Mouse (Mus musculus): ENCODE measurements around the gene Rrh.
"Not testable (repeated sequence)": the region's sequence is repeated elsewhere in the genome, so short reads cannot be mapped to it uniquely, and the experiment has no call there.

The Rrh gene

DNA sequence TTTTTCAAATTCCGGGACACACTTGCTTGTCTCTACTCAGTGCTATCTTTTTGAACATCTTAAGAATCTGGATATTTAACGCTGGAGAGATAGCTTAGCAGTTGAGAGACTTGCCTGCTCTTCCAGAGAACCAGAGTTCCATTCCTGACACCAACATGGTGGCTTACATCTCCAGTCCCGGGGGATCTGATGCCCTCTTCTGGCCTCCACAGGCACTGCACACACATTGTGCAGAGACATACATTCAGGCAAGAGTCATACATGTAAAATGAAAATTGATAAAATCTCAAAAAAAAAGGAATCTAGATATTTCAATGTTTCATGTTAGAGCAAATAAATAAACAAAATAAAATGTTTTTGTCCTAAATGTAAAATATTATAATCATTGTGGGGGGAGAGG, 39.6 kb downstream of the Rrh start:
- DNase-seq (ENCODE audit: low spot score): no peak

DNA sequence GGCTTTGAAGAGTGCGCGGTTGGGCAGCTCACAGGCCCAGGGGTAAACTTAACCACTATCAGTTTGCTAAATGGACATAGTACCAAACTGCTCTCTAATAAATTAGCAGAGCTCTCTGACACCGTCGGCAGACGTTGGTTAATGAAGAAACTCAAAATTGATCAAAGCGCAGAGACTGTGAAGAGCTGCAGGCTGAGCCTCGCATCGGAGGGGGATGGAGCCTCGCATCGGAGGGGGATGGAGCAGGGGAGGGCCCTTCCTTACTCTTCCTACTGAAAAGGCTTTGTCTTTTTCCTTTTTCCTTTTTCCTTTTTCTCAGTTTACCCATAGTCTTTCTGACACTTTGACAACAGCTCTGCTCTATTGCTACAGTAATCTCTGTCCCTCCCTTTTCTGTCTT, 41.0 kb downstream of the Rrh start:
- DNase-seq (ENCODE audit: low spot score): no peak

DNA sequence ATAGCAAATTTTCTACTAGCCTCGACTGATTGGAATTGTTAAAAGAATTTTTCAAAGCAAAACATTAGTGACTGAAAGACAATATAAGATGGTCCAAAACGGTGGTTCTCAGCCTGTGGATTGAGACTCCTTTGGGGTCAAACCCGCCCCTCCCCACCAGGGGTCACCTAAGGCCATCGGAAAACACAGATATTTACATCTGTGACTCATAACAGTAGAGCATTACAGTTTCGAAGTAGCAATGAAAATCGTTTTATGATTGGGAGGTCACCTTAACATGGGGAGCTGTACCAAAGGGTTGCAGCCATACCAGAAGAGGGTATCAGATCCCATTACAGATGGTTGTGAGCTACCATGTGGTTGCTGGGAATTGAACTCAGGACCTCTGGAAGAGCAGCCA, 51.2 kb downstream of the Rrh start:
- DNase-seq (ENCODE audit: low spot score): no peak

DNA sequence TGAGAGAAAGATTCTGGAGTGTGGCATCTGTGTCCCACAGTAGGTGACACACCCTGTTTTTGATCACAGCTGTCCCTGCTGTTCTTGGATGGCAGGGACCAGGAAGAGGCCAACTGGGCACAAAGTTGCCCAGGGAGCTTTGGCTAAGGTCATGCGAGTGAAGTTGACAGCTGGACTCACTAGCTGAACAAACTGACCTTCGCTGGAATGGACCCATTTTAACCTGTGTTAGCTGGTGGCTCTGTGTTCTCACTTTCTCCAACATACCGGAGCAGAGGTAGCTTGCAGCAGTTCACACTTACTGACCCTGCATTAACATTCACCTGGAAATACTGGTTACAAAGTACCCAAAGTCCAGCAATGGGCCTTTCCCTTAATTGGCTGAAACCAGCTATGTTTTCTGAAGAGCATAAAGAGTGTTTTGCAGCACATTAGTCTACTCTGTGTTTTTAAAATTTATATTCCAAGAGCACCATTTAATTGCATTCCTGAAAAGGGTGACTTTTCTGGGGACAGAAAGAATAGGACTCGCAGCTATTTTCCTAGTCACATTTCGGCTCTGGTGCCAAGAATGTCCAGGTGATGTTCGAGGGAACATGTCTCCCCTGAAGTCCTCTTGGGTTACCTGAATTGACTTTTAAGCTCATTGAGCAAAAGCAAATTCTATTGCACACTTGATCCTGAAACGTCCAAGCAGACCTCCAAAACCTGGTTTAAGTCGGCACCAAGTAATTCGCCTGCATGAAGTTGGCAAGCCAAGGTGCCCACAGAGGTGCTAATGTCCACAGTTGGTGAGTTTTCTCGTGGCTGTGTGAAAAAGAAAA, 55.2 kb downstream of the Rrh start:
- DNase-seq (ENCODE audit: low spot score): no peak

DNA sequence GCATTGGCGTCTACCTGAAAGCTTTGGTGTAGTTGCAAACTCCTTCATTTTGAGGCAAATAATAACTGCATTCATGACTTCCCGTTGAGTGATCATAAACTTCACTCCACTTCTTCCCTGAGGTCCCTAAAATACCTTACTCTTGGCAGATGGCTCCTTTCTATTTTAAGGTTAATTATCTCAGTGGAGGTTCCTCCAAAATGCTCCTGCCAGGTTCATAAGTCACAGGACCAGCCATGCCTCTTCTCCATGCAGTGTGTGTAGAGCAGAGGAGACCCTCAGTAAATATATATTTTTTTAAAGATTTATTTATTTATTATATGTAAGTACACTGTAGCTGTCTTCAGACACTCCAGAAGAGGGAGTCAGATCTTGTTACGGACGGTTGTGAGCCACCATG, 56.3 kb downstream of the Rrh start:
- DNase-seq (ENCODE audit: low spot score): no peak

DNA sequence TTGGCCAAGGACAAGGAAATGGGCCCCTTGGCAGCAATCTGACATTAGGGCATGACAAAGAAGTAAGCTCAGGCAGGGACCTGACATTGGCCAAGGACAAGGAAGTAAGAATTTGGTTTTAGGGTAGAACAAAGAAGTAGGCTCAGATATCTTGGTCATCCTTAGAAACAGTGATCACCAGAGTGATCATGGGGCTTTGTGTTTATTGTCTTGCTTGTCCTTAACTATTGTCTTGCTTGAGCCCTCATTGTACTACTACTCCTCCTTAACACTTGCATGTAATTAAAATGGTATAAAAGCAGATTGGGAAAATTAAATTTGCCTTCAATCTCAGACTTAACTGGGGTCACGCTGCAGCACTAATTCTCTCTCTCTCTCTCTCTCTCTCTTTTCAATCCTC, 64.8 kb downstream of the Rrh start:
- not testable (repeated sequence) for DNase-seq (ENCODE audit: low spot score)

DNA sequence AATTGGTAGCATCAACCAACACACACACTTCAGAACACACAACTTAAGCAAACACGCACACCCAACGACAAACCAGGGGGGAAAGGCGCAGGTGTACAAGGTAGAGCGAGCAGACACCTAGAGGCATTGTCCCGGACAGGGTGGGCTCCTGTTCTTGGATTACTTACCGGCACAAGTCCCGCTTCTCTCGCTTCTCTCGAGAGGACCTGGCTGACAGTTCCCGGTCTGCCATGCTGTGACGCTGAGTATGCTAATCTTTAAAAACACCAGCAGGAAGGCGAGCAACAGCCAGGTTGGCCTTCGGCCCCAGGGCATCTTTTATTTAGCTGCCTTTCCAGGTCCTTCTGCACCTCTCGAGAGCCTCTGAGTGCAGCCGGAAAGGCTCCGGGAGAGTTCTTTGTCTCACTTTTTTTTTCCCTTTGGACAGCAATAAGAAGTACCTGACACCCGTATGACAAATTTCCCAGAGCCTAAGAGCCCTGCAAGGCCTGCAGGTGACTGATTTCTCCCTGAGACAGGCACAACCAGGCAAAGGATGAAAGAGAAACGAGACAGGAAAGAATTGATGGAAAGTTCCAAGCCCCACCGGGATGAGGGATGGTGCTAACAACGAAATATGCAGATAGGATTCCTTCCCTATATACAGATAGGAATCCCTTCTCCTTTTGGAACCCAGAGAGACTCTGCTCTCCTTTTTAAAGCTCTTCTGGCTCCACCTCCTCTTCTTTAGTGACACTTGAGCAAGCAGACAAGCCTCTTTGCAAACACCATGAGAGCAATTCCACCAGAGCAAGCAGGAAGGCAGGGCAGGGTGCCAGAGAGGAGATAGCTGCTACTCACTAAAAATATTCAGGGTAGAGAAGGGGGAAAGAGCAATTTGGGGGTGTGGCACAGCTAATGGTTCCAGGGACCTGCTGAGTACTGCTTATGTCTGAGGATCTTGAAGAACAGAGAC, 67.5 kb downstream of the Rrh start, which contains the start of gene Egf:
Gene Egf (minus strand): TSS at position 667 of the 955 bp plus-strand sequence.
- no peak for DNase-seq (ENCODE audit: low spot score)
